ENCODE assay signal across 8 mouse cellular contexts in genomic region chr14:55724411-55724871, GRCm38 (mm10). TPM values are rescaled to one million over a fixed set of nuclear protein-coding genes. Genes with fewer than 3 reads are reported as not detected.
A peak's percentile ranks its signal among the peaks of the same experiment; 100 is the strongest.
DNase-seq lines count a peak whose midpoint lies in the region; ATAC-seq and TF ChIP-seq lines count a peak whose summit lies in the region.

No protein-coding gene starts in this region.

- peaks cover 8% of the 10 kb centered on the region; the same call in 1 of the 2 replicates for H3K36me3 ChIP-seq in kidney, embryonic 15.5 days

- H3K4me3 ChIP-seq in kidney, embryonic 15.5 days (replicated peaks) = no peak overlapping the region
- no peak overlapping the region for H3K4me3 ChIP-seq in layer of hippocampus, adult 2 months

- no peak for TF ChIP-seq CTCF in layer of hippocampus, adult 2 months (conservative IDR thresholded peaks at IDR 0.05)

- 52% methylated on average over 8 of the region's 8 CpGs for WGBS in kidney, embryonic 15.5 days

- 0 out of 2 replicates have a peak, but pooled peaks cover 7% of the 10 kb centered on the region for H3K27me3 ChIP-seq in kidney, embryonic 15.5 days

- H3K4me1 ChIP-seq in kidney, embryonic 15.5 days = peaks cover 16% of the 10 kb centered on the region

- H3K27ac ChIP-seq in kidney, embryonic 15.5 days = no peak overlapping the region
- H3K27ac ChIP-seq in layer of hippocampus, adult 2 months = no peak overlapping the region

- no peak overlapping the region for H3K9ac ChIP-seq in kidney, embryonic 15.5 days

- H3K9me3 ChIP-seq in kidney, embryonic 15.5 days (replicated peaks) = no peaks in the 10 kb centered on the region

- H3K4me2 ChIP-seq in kidney, embryonic 15.5 days = no peak overlapping the region

- peak; percentile 57 to 58 for DNase-seq in kidney, adult 8-10 months
- peak; percentile 48 for DNase-seq in lung, postnatal 14 days
- DNase-seq in thymus, postnatal 25 days = peak; percentile 79
- no peak for DNase-seq in left cerebral cortex, adult 18-20 months (ENCODE audit: low spot score in 2 of 2)
- DNase-seq in testis, postnatal 10 days (ENCODE audit: low spot score) = no peak
- no peak for DNase-seq in layer of hippocampus, adult 2 months (ENCODE audit: low spot score in 2 of 2)

- ATAC-seq in kidney, embryonic 15.5 days (replicated peaks; ENCODE audit: low FRiP score) = no peak
- peak; percentile 75 for ATAC-seq in granulocyte monocyte progenitor cell, adult 5-6 weeks (replicated peaks; ENCODE audit: poor library complexity, severe bottlenecking)

RNA-seq across cellular contexts. Expression of gene Rabggta, which starts 2.4 kb away (rescaled TPM):
- polyA plus RNA-seq in kidney, embryonic 15.5 days (2015; fragmentation: Nextera tagmentation; extraction: Ambion mirVana) = 37.6 and 41.8 TPM in 2 replicates
- 17.9 and 20.4 TPM in 2 replicates for total RNA-seq in granulocyte monocyte progenitor cell, adult 5-6 weeks (2014; fragmentation: Nextera tagmentation)
- 8.5 and 12.8 TPM in 2 replicates for total RNA-seq in granulocyte monocyte progenitor cell, adult 5-6 weeks (2017)
- total RNA-seq in left cerebral cortex, adult 18-20 months (2021) = 10 to 100 TPM; 47.1 to 51.2 TPM
- total RNA-seq in layer of hippocampus, adult 2 months (2021) = 10 to 100 TPM; 44.9 to 49.5 TPM

RNA-seq across cellular contexts. Expression of gene Tgm1, which starts 10.7 kb away (rescaled TPM):
- polyA plus RNA-seq in kidney, embryonic 15.5 days (2015; fragmentation: Nextera tagmentation; extraction: Ambion mirVana) = 2.1 TPM in 2 replicates
- 0.85 and 1.8 TPM in 2 replicates for total RNA-seq in granulocyte monocyte progenitor cell, adult 5-6 weeks (2014; fragmentation: Nextera tagmentation)
- 1.4 and 4.3 TPM in 2 replicates for total RNA-seq in granulocyte monocyte progenitor cell, adult 5-6 weeks (2017)
- not detected for total RNA-seq in left cerebral cortex, adult 18-20 months (2021)
- total RNA-seq in layer of hippocampus, adult 2 months (2021) = not detected

RNA-seq across cellular contexts. Expression of gene Dhrs1, which starts 21.0 kb away (rescaled TPM):
- polyA plus RNA-seq in kidney, embryonic 15.5 days (2015; fragmentation: Nextera tagmentation; extraction: Ambion mirVana) = 94.5 and 94.7 TPM in 2 replicates
- 54.7 and 67.7 TPM in 2 replicates for total RNA-seq in granulocyte monocyte progenitor cell, adult 5-6 weeks (2014; fragmentation: Nextera tagmentation)
- total RNA-seq in granulocyte monocyte progenitor cell, adult 5-6 weeks (2017) = 18.0 and 30.7 TPM in 2 replicates
- 10 to 100 TPM; 86.9 to 88.7 TPM for total RNA-seq in left cerebral cortex, adult 18-20 months (2021)
- total RNA-seq in layer of hippocampus, adult 2 months (2021) = 10 to 100 TPM; 82.4 to 91.1 TPM

RNA-seq across cellular contexts. Expression of gene Nop9, which starts 21.1 kb away (rescaled TPM):
- 38.6 and 43.4 TPM in 2 replicates for polyA plus RNA-seq in kidney, embryonic 15.5 days (2015; fragmentation: Nextera tagmentation; extraction: Ambion mirVana)
- 30.9 and 36.6 TPM in 2 replicates for total RNA-seq in granulocyte monocyte progenitor cell, adult 5-6 weeks (2014; fragmentation: Nextera tagmentation)
- 35.7 and 38.6 TPM in 2 replicates for total RNA-seq in granulocyte monocyte progenitor cell, adult 5-6 weeks (2017)
- 10 to 100 TPM; 10.7 to 11.6 TPM for total RNA-seq in left cerebral cortex, adult 18-20 months (2021)
- 10 to 100 TPM; 11.8 to 13.1 TPM for total RNA-seq in layer of hippocampus, adult 2 months (2021)

RNA-seq across cellular contexts. Expression of gene Cideb, which starts 33.8 kb away (rescaled TPM):
- 10.0 and 11.2 TPM in 2 replicates for polyA plus RNA-seq in kidney, embryonic 15.5 days (2015; fragmentation: Nextera tagmentation; extraction: Ambion mirVana)
- not detected in 2 replicates for total RNA-seq in granulocyte monocyte progenitor cell, adult 5-6 weeks (2014; fragmentation: Nextera tagmentation)
- not detected in 2 replicates for total RNA-seq in granulocyte monocyte progenitor cell, adult 5-6 weeks (2017)
- total RNA-seq in left cerebral cortex, adult 18-20 months (2021) = 1 to 10 TPM; 2.3 to 2.4 TPM
- 1 to 10 TPM; 1.4 to 1.6 TPM for total RNA-seq in layer of hippocampus, adult 2 months (2021)

Comparison
In these comparisons a context has a peak if more than half of its experiments do, and no peak if none do; other contexts are left out.
1. DNase-seq: peak in kidney, adult 8-10 months (2 of 2), lung, postnatal 14 days (single experiment) and thymus, postnatal 25 days (single experiment); none in left cerebral cortex, adult 18-20 months (0 of 2), testis, postnatal 10 days (single experiment) and layer of hippocampus, adult 2 months (0 of 2).